ENCODE assay signal across 15 mouse cellular contexts in the genomic region with DNA sequence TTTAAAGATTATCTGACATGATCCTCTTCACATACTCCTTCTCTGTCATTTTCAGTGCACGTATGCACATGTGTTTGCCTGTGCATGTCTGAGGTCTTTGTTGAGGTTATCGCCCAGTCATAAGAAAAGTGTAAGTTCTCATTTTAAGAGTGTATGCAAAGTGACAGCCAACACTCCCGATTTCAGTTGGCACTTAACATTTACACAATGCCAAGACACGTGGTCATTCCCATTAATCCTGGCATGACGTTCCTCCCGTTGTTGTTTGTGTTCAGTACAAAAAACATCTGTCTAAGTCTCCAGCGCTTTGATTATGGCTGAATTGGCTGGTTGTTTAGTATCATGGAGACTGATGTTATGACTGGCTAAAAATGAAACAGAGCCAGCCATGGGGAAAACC.
"Had no signal": no experiment of that assay in that cellular context is flagged by ENCODE, and none has a peak within 500 bp of the region (broad histone marks: within the 10 kb centered on the region; RNA-seq: fewer than 3 reads in every experiment).

No protein-coding gene starts in this region.

- H3K36me3 ChIP-seq: limb, embryonic 12.5 days; liver, embryonic 15.5 days; midbrain, embryonic 12.5 days; neural tube, embryonic 13.5 days had no signal

- H3K4me2 ChIP-seq: limb, embryonic 12.5 days; liver, embryonic 11.5 days; liver, embryonic 15.5 days; midbrain, embryonic 12.5 days; neural tube, embryonic 13.5 days had no signal

- DNase-seq: kidney, adult 8-10 months; kidney, postnatal 25 days; retina, postnatal 1 day; right cerebral cortex, postnatal 4 days; spleen, adult 18-20 months; thymus, adult 18-20 months; thymus, postnatal 14 days had no signal

- H3K27ac ChIP-seq: left cerebral cortex, adult 2 months; limb, embryonic 12.5 days; liver, embryonic 15.5 days; midbrain, embryonic 12.5 days; neural tube, embryonic 13.5 days had no signal

- H3K9ac ChIP-seq: limb, embryonic 12.5 days; liver, embryonic 15.5 days; midbrain, embryonic 12.5 days; neural tube, embryonic 13.5 days had no signal

- H3K4me3 ChIP-seq: left cerebral cortex, adult 2 months; limb, embryonic 12.5 days; liver, embryonic 15.5 days; midbrain, embryonic 12.5 days; neural tube, embryonic 13.5 days had no signal

- H3K4me1 ChIP-seq: limb, embryonic 12.5 days; liver, embryonic 15.5 days; midbrain, embryonic 12.5 days; neural tube, embryonic 13.5 days had no signal

- ATAC-seq: intestine, postnatal 0 days; midbrain, embryonic 16.5 days had no signal

- H3K27me3 ChIP-seq: limb, embryonic 12.5 days; liver, embryonic 15.5 days; midbrain, embryonic 12.5 days; neural tube, embryonic 13.5 days had no signal

- H3K9me3 ChIP-seq: limb, embryonic 12.5 days; liver, embryonic 15.5 days; midbrain, embryonic 12.5 days; neural tube, embryonic 13.5 days had no signal
